Mouse (Mus musculus) splenic B cell, adult 2 months (primary cell): ENCODE measurements around the gene Manf.

Experiments
- DNase-seq: peaks from one replicate; pipeline ENCODE4 v3.0.0-alpha.2; 2011; ENCODE audit warnings: low read depth, low spot score
- H3K27me3 ChIP-seq: 2 replicates; pipeline ENCODE4 v1.6.1; 2012; ENCODE audit warnings: mild to moderate bottlenecking, low read length, moderate library complexity, mixed read lengths; ENCODE audit not compliant: control insufficient read depth, poor library complexity, insufficient read depth, severe bottlenecking
- H3K36me3 ChIP-seq: 2 replicates; pipeline ENCODE4 v1.6.1; 2012; ENCODE audit warnings: mild to moderate bottlenecking, low read length, moderate library complexity, mixed read lengths; ENCODE audit not compliant: control insufficient read depth, poor library complexity, insufficient read depth, severe bottlenecking

The Manf gene

GRCm38 (mm10) chr9:106891829-106892551 lies at the start of gene Manf:
Gene Manf, minus strand, starts transcription at chr9:106891979.
- DNase-seq, result peak; percentile 98
- no peaks in the 10 kb centered on the region for H3K27me3 ChIP-seq
- H3K36me3 ChIP-seq, result peaks cover 3% of the 10 kb centered on the region

DNA sequence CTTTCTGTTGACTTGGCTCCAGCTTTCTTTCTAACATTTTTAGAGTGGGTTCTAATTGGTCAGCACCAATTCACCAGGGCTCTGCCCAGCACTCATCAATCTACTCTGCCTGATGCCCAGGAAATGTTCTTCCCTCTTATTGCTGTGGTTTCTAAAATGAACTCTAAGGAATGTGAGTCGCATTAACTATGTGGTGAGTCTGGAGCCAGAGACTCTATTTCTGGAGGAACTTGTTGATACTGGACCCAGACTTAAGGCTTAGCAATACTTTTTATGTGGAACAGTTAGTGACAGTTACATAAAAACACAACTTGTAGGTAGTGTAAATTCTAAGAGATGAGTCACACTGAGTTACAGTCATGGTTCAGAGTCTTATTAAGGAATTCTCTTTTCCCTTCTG lies 43.2 kb upstream of the Manf start:
- DNase-seq, result no peak
- no peaks in the 10 kb centered on the region; the same call in 1 of the 2 replicates for H3K27me3 ChIP-seq

GRCm38 (mm10) chr9:106914878-106915277 lies 23.1 kb upstream of the Manf start:
- Histone ChIP-seq H3K36me3 (no peaks in the 10 kb centered on the region), H3K27me3 (no peaks in the 10 kb centered on the region)
- no peak for DNase-seq

More for the DNA sequence above, 43.2 kb upstream of the Manf start:
- no peaks in the 10 kb centered on the region for H3K36me3 ChIP-seq

- Histone ChIP-seq H3K36me3 (no peaks in the 10 kb centered on the region), H3K27me3 (no peaks in the 10 kb centered on the region)
- DNase-seq, result peak; percentile 33
These were observed 22.0 kb upstream of the Manf start for GRCm38 (mm10) chr9:106913759-106914158.

DNA sequence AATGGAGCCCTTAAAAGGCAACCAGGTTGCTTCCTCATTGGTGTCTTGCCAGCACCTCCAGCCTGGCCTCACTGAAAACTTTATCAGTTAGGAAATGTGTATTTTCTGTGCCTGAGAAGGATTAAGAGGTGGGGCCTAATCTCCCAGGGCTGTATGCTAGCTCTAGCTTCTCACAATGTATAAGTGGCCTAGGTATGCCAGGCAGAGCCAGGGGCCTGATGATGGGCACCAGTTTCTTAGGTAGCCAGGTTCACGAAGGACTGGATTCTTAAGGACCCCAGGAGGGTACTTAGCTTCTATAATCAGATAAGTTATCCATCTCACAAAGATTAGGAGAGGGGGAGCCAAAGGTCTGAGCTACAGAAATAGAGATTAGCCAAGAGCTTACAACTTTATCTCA lies 19.8 kb upstream of the Manf start:
- no peak for DNase-seq
- no peaks in the 10 kb centered on the region for H3K36me3 ChIP-seq
- no peaks in the 10 kb centered on the region for H3K27me3 ChIP-seq

DNA sequence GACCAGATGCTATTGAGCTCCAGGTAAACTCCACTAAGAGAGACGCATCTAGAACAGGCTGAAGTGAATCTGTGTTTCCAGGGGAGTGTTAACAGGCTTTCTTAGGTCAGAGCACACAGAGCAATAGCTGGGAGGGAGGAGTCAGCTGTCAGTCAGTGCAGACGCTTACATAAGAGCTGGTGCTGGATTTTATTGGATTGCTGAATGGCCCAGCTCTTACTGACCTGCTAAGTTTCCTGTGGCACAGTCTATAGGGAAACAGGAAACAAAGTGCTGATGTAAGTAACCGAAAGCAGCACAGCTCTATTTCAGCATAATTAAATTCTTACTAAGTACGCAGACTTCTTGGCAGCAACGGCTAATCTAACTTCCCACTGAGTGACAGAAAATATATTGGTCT lies 16.9 kb upstream of the Manf start:
- Histone ChIP-seq H3K27me3 (no peaks in the 10 kb centered on the region), H3K36me3 (no peaks in the 10 kb centered on the region)
- DNase-seq, result no peak

DNA sequence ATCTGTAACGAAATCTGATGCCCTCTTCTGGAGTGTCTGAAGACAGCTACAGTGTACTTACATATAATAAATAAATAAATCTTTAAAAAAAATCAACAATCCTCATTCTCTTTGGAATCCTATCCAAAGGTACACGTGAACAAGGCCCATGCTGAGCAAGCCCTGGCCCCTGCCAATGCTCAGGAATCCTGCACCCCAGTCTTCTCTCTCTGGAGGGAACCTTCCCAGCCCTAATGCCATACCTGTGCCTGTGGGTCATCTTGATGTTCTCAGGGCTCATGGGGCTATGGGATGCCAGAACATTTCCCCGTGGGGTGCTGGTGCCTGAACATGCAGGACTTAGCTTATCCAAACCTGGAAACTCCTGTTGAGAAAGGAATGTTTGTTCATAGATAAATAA lies 16.4 kb upstream of the Manf start:
- Histone ChIP-seq H3K27me3 (no peaks in the 10 kb centered on the region), H3K36me3 (no peaks in the 10 kb centered on the region)
- DNase-seq, result no peak

DNA sequence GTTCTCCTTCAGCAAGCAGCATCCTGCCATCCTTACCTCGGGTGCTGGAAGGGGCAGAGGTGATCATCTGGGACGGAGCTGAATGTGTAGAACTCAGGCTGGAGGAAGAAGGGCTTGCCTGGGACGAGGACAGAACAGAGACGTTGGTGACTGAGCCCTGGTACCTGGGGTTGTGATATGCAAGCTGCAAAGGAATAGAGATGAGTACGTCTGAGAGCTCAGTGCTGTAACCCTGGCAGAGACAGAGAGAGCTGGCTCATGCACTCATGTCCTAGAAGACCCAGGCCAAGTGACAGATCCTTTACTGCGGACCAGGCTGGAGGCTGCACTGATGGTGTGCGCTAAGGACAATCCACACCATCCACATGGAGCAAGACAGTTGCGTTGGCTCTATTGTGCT lies 14.8 kb upstream of the Manf start:
- H3K36me3 ChIP-seq, result no peaks in the 10 kb centered on the region
- no peaks in the 10 kb centered on the region for H3K27me3 ChIP-seq
- DNase-seq, result no peak

GRCm38 (mm10) chr9:106903791-106904134 lies 12.0 kb upstream of the Manf start:
- DNase-seq, result peak; percentile 71
- no peaks in the 10 kb centered on the region for H3K27me3 ChIP-seq
- H3K36me3 ChIP-seq, result no peaks in the 10 kb centered on the region

DNA sequence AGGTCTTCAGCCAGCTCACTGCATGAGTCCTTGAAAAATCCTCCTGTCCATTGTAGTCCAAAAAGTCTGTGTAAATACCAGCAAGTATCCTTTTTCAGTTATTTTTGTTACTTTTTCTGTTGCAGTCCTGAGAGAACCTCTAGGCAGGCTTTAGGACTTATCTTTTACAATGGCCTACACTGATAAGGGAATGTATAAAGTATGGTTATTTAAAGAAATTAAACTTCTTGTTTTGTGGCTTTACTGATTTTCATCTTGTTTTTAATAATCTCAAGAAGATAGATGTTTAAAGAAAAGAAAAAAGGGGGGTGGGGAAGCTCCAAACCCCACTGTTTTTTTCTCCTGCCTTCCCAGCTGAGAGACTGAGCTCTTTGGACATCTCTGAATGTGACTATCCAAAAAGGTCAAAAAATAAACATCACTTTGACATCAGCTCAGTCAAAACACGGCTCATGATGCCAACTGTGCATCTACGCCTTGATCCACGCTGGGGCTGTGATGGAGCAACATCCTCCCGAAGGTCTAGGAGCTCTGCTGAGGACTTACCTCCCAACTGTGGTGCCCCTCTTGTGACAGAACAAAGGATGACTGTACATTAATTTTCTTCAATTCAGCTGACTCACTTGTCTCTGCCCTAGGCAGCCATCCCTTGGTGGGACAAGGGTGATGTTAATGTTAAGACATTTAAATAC lies 11.5 kb upstream of the Manf start:
- H3K36me3 ChIP-seq, result no peaks in the 10 kb centered on the region
- H3K27me3 ChIP-seq, result no peaks in the 10 kb centered on the region
- no peak for DNase-seq

DNA sequence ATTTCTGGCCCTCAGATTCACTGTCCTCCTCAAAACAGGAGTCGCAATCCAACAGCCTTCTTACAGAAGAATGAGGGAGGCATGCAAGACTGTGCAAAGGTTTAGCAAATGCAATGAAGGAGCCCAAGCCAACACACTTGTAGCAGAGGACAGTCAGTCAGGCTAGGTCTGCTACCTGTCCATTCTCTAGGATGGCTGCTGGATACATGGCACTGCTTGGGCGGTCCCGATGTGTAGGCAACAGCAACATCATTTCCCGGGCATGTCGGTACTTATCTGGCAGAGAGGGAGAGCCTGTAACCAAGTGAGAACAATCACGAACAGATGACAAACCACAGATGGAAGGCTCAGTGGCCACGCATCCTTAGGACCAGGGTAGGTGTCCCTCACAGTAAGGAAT lies 9.8 kb upstream of the Manf start:
- Histone ChIP-seq H3K36me3 (no peaks in the 10 kb centered on the region), H3K27me3 (no peaks in the 10 kb centered on the region)
- no peak for DNase-seq

- no peak for DNase-seq
- H3K36me3 ChIP-seq, result no peaks in the 10 kb centered on the region
- H3K27me3 ChIP-seq, result no peaks in the 10 kb centered on the region
These were observed 7.1 kb upstream of the Manf start for GRCm38 (mm10) chr9:106898901-106899300.

- Histone ChIP-seq H3K36me3 (peaks cover 3% of the 10 kb centered on the region), H3K27me3 (no peaks in the 10 kb centered on the region)
- DNase-seq, result no peak
These were observed 1.5 kb upstream of the Manf start for GRCm38 (mm10) chr9:106893327-106893726.

GRCm38 (mm10) chr9:106892552-106892875 lies 735 bp upstream of the Manf start:
- H3K27me3 ChIP-seq, result no peaks in the 10 kb centered on the region
- DNase-seq, result no peak

DNA sequence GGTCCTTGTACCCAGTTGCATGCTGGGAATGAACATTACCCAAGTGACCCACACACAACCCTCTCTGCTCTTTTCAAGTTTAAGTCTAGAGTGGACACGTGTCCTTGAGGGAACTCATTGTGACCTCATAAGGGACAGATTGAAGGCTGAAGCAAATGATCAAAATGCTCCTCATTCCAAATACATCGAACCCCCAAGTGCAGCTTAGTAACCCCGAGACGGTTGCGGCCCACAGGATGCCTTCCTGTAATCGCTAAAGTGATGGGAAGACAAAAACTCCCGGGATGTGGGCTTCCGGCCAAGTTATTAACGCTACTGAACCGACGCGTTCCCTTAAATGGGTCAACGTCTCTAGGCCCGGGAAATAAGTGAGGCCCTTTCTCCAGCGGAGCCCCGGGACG lies 438 bp downstream of the Manf start:
- Histone ChIP-seq H3K36me3 (peaks cover 3% of the 10 kb centered on the region), H3K27me3 (no peaks in the 10 kb centered on the region)
- DNase-seq, result peak; percentile 31

More at GRCm38 (mm10) chr9:106892552-106892875, 735 bp upstream of the Manf start:
- H3K36me3 ChIP-seq, result peaks cover 3% of the 10 kb centered on the region
